Mouse (Mus musculus): ENCODE measurements around the gene Nbea. TPM values are rescaled to one million over a fixed set of nuclear protein-coding genes. Genes with fewer than 3 reads are reported as not detected.

Gene Nbea
- total and polyA plus RNA-seq, 3 experiments = 0.76 TPM; not detected in 2

DNA sequence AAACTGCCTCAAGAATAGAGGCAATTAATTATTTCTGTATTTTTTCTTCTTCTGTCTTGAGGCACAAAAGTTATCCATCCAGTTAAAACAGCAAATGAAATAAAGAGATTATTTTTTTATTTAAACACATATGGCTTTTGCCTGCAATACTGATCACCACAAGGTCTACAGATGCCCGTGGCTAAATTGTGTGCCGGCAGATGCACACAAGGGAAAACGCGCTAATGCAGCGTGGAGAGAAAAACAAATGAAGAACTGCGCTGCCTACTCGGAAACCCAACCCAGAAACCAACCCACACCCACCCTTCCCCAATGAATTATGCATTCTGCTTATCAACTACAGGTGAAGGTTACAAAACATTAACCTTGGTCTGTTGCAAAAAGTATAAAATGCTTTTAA lies 408.3 kb downstream of the Nbea start:
- no peaks in the 10 kb centered on the region for H3K4me1 ChIP-seq (ENCODE audit: insufficient read depth, low read depth, low read length)
- no peak overlapping the region for H3K4me3 ChIP-seq (ENCODE audit: low read depth, low read length)
- ATAC-seq (ENCODE audit: extremely low read depth, insufficient number of reproducible peaks, low FRiP score, poor library complexity, severe bottlenecking) (no peak), DNase-seq (ENCODE audit: low spot score) (no peak)
- H3K9me3 ChIP-seq (replicated peaks) = peaks cover 9% of the 10 kb centered on the region
- no peaks in the 10 kb centered on the region for H3K36me3 ChIP-seq (replicated peaks)
- no peak for TF ChIP-seq GATA2 (IDR thresholded peaks at IDR 0.05; ENCODE audit: borderline replicate concordance, low read depth, low read length)
- H3K27me3 ChIP-seq (ENCODE audit: insufficient read depth, low read length) = no peaks in the 10 kb centered on the region

DNA sequence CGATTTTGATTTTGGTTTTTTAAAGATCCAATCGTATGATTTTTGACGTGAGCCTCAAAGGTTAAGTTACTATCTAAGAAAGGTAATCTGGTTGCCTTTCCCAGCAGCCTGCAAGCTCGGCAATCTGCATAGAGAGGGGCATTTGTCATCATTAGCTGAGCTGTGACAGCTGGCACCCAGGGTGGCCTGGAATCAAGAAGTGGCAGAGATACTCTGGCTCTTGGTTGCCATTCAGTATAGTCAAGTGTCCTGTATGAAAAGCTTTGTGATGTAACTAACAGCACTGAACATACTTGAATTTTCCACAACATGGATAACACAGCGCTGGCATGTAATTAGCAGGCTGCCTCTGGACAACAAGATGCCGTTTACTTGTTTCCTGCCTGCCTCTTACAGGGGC lies 409.3 kb downstream of the Nbea start:
- peaks cover 5% of the 10 kb centered on the region; the same call in 1 of the 2 replicates for H3K9me3 ChIP-seq (replicated peaks)
- no peak for ATAC-seq (ENCODE audit: extremely low read depth, insufficient number of reproducible peaks, low FRiP score, poor library complexity, severe bottlenecking)
- no peaks in the 10 kb centered on the region for H3K27me3 ChIP-seq (ENCODE audit: insufficient read depth, low read length)
- DNase-seq (ENCODE audit: low spot score) = no peak
- no peak overlapping the region for H3K4me3 ChIP-seq (ENCODE audit: low read depth, low read length)
- no peaks in the 10 kb centered on the region for H3K4me1 ChIP-seq (ENCODE audit: insufficient read depth, low read depth, low read length)
- TF ChIP-seq POLR2AphosphoS5 (IDR thresholded peaks at IDR 0.05; ENCODE audit: insufficient replicate concordance, low read depth, low read length) (no peak), GATA2 (IDR thresholded peaks at IDR 0.05; ENCODE audit: borderline replicate concordance, low read depth, low read length) (no peak), TAL1 (conservative IDR thresholded peaks at IDR 0.05; ENCODE audit: low read depth, low read length) (no peak), GATA1 (IDR thresholded peaks at IDR 0.05; ENCODE audit: borderline replicate concordance, low read length) (no peak), CTCF (IDR thresholded peaks at IDR 0.05; ENCODE audit: low read depth, low read length) (no peak)
- no peaks in the 10 kb centered on the region for H3K36me3 ChIP-seq (replicated peaks)

DNA sequence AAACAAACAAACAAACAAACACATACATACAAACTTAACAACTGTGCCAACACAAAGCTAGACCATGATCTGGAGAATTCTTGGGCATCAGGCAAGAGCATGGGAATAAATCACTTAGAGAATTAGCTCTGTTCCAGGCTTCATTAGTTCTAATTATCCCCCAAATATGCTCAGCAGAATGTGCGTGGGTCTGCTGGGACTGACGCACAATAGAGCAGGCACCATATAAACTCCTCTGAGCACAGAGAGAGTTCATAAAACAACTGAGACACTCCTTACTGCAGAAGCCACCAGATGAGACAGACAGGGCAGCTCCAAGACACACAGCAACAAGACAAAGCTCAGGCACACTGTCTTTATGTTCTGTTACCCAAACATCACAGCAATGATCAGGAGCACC lies 414.2 kb downstream of the Nbea start:
- no peak overlapping the region for H3K4me3 ChIP-seq (ENCODE audit: low read depth, low read length)
- no peaks in the 10 kb centered on the region for H3K36me3 ChIP-seq (replicated peaks)
- H3K4me1 ChIP-seq (ENCODE audit: insufficient read depth, low read depth, low read length) = no peaks in the 10 kb centered on the region
- no peak for ATAC-seq (ENCODE audit: extremely low read depth, insufficient number of reproducible peaks, low FRiP score, poor library complexity, severe bottlenecking)
- H3K27me3 ChIP-seq (ENCODE audit: insufficient read depth, low read length) = no peaks in the 10 kb centered on the region
- TF ChIP-seq TAL1 (conservative IDR thresholded peaks at IDR 0.05; ENCODE audit: low read depth, low read length) (no peak), POLR2AphosphoS5 (IDR thresholded peaks at IDR 0.05; ENCODE audit: insufficient replicate concordance, low read depth, low read length) (no peak), CTCF (IDR thresholded peaks at IDR 0.05; ENCODE audit: low read depth, low read length) (no peak), GATA2 (IDR thresholded peaks at IDR 0.05; ENCODE audit: borderline replicate concordance, low read depth, low read length) (no peak), GATA1 (IDR thresholded peaks at IDR 0.05; ENCODE audit: borderline replicate concordance, low read length) (no peak)
- DNase-seq (ENCODE audit: low spot score) = no peak
- peaks cover 14% of the 10 kb centered on the region for H3K9me3 ChIP-seq (replicated peaks)

DNA sequence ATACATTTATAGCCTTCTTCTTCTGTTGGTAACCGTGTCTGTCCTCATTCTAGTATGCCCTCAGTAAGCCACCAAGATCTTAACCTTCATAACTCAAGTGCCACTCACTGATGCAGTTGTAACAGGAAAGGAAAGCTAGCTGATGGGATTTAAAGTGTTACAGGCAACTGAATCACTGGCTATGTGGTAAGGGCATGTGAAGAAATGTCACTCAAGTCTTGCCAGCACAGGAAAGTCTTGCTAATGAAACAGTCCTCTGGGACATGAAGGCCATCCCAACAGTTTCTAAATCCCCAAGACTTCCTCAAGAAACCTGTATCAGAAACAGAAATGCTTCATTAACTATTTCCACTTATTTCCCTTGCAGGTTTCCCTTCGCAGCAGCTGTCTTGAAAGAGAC lies 414.8 kb downstream of the Nbea start:
- no peak for ATAC-seq (ENCODE audit: extremely low read depth, insufficient number of reproducible peaks, low FRiP score, poor library complexity, severe bottlenecking)
- DNase-seq (ENCODE audit: low spot score) = no peak
- Histone ChIP-seq H3K27me3 (ENCODE audit: insufficient read depth, low read length) (no peaks in the 10 kb centered on the region), H3K4me1 (ENCODE audit: insufficient read depth, low read depth, low read length) (no peaks in the 10 kb centered on the region), H3K9me3 (replicated peaks) (peaks cover 12% of the 10 kb centered on the region), H3K36me3 (replicated peaks) (no peaks in the 10 kb centered on the region), H3K4me3 (ENCODE audit: low read depth, low read length) (no peak overlapping the region)
- TF ChIP-seq POLR2AphosphoS5 (IDR thresholded peaks at IDR 0.05; ENCODE audit: insufficient replicate concordance, low read depth, low read length) (no peak), GATA1 (IDR thresholded peaks at IDR 0.05; ENCODE audit: borderline replicate concordance, low read length) (no peak), TAL1 (conservative IDR thresholded peaks at IDR 0.05; ENCODE audit: low read depth, low read length) (no peak), CTCF (IDR thresholded peaks at IDR 0.05; ENCODE audit: low read depth, low read length) (no peak), GATA2 (IDR thresholded peaks at IDR 0.05; ENCODE audit: borderline replicate concordance, low read depth, low read length) (no peak)

DNA sequence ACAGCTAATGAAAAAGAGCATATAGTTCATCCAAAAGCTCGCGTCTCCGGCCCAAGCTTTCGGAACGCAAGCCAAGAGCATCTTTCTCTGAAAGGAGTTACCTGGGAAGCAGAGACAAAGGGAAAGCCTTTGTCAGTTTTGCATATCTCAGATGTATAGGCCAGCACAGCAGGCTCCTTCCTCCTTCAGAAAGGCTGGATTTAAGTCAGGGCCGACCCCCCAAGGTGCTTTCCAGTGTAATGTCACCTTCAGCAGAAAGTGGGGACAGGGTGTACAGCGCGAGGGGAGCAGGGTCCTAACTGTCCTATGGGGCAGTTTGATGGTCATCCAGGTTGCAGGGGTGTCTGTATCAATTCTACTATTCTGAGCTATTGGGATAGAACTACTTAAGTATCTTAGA lies 419.9 kb downstream of the Nbea start:
- H3K27me3 ChIP-seq (ENCODE audit: insufficient read depth, low read length) = no peaks in the 10 kb centered on the region
- DNase-seq (ENCODE audit: low spot score) (no peak), ATAC-seq (ENCODE audit: extremely low read depth, insufficient number of reproducible peaks, low FRiP score, poor library complexity, severe bottlenecking) (no peak)
- TF ChIP-seq TAL1 (conservative IDR thresholded peaks at IDR 0.05; ENCODE audit: low read depth, low read length) = no peak
- no peak for TF ChIP-seq POLR2AphosphoS5 (IDR thresholded peaks at IDR 0.05; ENCODE audit: insufficient replicate concordance, low read depth, low read length)
- no peak for TF ChIP-seq GATA1 (IDR thresholded peaks at IDR 0.05; ENCODE audit: borderline replicate concordance, low read length)
- TF ChIP-seq GATA2 (IDR thresholded peaks at IDR 0.05; ENCODE audit: borderline replicate concordance, low read depth, low read length) = no peak
- TF ChIP-seq CTCF (IDR thresholded peaks at IDR 0.05; ENCODE audit: low read depth, low read length) = no peak
- H3K36me3 ChIP-seq (replicated peaks) = no peaks in the 10 kb centered on the region
- H3K4me1 ChIP-seq (ENCODE audit: insufficient read depth, low read depth, low read length) = no peaks in the 10 kb centered on the region
- H3K4me3 ChIP-seq (ENCODE audit: low read depth, low read length) = no peak overlapping the region
- H3K9me3 ChIP-seq (replicated peaks) = peaks cover 14% of the 10 kb centered on the region

DNA sequence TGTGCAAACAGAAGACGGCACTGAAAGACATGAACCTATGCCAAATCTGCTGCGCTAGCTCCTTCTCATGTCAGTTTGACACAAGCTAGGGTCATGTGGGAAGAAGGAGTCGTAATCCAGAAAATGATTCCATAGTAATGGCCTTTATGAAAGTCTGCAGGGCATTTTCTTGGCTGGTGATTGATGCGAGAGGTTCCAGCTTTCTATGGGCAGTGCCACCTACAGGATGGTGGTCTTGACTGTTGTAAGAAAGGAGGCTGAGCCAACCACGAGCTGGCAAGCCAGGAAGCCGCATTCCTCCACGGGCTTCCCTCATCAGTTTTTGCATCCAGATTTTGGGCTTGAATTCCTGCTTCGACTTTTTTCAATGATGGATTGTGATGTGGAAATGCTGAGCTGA lies 425.2 kb downstream of the Nbea start:
- TF ChIP-seq POLR2AphosphoS5 (IDR thresholded peaks at IDR 0.05; ENCODE audit: insufficient replicate concordance, low read depth, low read length) (no peak), GATA1 (IDR thresholded peaks at IDR 0.05; ENCODE audit: borderline replicate concordance, low read length) (no peak), CTCF (IDR thresholded peaks at IDR 0.05; ENCODE audit: low read depth, low read length) (no peak), GATA2 (IDR thresholded peaks at IDR 0.05; ENCODE audit: borderline replicate concordance, low read depth, low read length) (no peak), TAL1 (conservative IDR thresholded peaks at IDR 0.05; ENCODE audit: low read depth, low read length) (no peak)
- Histone ChIP-seq H3K4me1 (ENCODE audit: insufficient read depth, low read depth, low read length) (no peaks in the 10 kb centered on the region), H3K4me3 (ENCODE audit: low read depth, low read length) (no peak overlapping the region), H3K36me3 (replicated peaks) (no peaks in the 10 kb centered on the region), H3K9me3 (replicated peaks) (peaks cover 21% of the 10 kb centered on the region), H3K27me3 (ENCODE audit: insufficient read depth, low read length) (no peaks in the 10 kb centered on the region)
- ATAC-seq (ENCODE audit: extremely low read depth, insufficient number of reproducible peaks, low FRiP score, poor library complexity, severe bottlenecking) (no peak), DNase-seq (ENCODE audit: low spot score) (no peak)
